Mouse (Mus musculus): ENCODE data around the gene Nacc2.

Nacc2 gene

GRCm38 (mm10) chr2:26055046-26055746, 67.8 kb downstream of the Nacc2 start:
- peak; percentile 15 to 49 for DNase-seq (ENCODE audit: low spot score in 2 of 2)

GRCm38 (mm10) chr2:26052806-26053205, 70.2 kb downstream of the Nacc2 start:
- no peak for DNase-seq (ENCODE audit: low spot score in 2 of 2)

- no peak for DNase-seq (ENCODE audit: low spot score in 2 of 2)
Measured at GRCm38 (mm10) chr2:26048816-26049215, 74.2 kb downstream of the Nacc2 start.

- DNase-seq (ENCODE audit: low spot score in 2 of 2), result no peak
Measured at GRCm38 (mm10) chr2:26044216-26044615, 78.8 kb downstream of the Nacc2 start.

- DNase-seq (ENCODE audit: low spot score in 2 of 2), result no peak
Measured at GRCm38 (mm10) chr2:26042603-26043002, 80.4 kb downstream of the Nacc2 start.

GRCm38 (mm10) chr2:26041163-26041810, 81.7 kb downstream of the Nacc2 start:
- no peak for DNase-seq (ENCODE audit: low spot score in 2 of 2)

- DNase-seq (ENCODE audit: low spot score in 2 of 2), result no peak
Measured at GRCm38 (mm10) chr2:26039951-26040350, 83.1 kb downstream of the Nacc2 start.

GRCm38 (mm10) chr2:26037386-26037785, 85.6 kb downstream of the Nacc2 start:
- no peak for DNase-seq (ENCODE audit: low spot score in 2 of 2)

- DNase-seq (ENCODE audit: low spot score in 2 of 2), result no peak
Measured at GRCm38 (mm10) chr2:26034344-26035050, 88.5 kb downstream of the Nacc2 start.

- DNase-seq (ENCODE audit: low spot score in 2 of 2), result no peak
Measured at GRCm38 (mm10) chr2:26030288-26030687, 92.7 kb downstream of the Nacc2 start.

GRCm38 (mm10) chr2:26024138-26025075, 98.6 kb downstream of the Nacc2 start:
- peak in 1 of 2 experiments; percentile 11 for DNase-seq (ENCODE audit: low spot score in 2 of 2)

GRCm38 (mm10) chr2:26022626-26023025, 100.4 kb downstream of the Nacc2 start:
- DNase-seq (ENCODE audit: low spot score in 2 of 2), result no peak

- DNase-seq (ENCODE audit: low spot score in 2 of 2), result no peak
Measured at GRCm38 (mm10) chr2:26022258-26022565, 100.8 kb downstream of the Nacc2 start.

GRCm38 (mm10) chr2:26021561-26022257, 101.3 kb downstream of the Nacc2 start, which contains the start of gene Ubac1:
Gene Ubac1, minus strand, starts transcription at chr2:26021747.
- peak; percentile 79 to 91 for DNase-seq (ENCODE audit: low spot score in 2 of 2)

GRCm38 (mm10) chr2:26020714-26021560, 102.1 kb downstream of the Nacc2 start:
- DNase-seq (ENCODE audit: low spot score in 2 of 2), result peak in 1 of 2 experiments; percentile 38

- DNase-seq (ENCODE audit: low spot score in 2 of 2), result no peak
Measured at GRCm38 (mm10) chr2:26019923-26020322, 103.1 kb downstream of the Nacc2 start.

GRCm38 (mm10) chr2:26017326-26017725, 105.7 kb downstream of the Nacc2 start:
- no peak for DNase-seq (ENCODE audit: low spot score in 2 of 2)

GRCm38 (mm10) chr2:26013674-26014073, 109.3 kb downstream of the Nacc2 start:
- DNase-seq (ENCODE audit: low spot score in 2 of 2), result no peak

- DNase-seq (ENCODE audit: low spot score in 2 of 2), result no peak
Measured at GRCm38 (mm10) chr2:26011420-26011819, 111.6 kb downstream of the Nacc2 start.
